Mouse (Mus musculus) left cerebral cortex, adult 9 months (tissue): ENCODE results near the gene Gm5592.
"Not testable (repeated sequence)": the region's sequence is repeated elsewhere in the genome, so short reads cannot be mapped to it uniquely, and the experiment has no call there.

Experiments
- DNase-seq, 2 experiments: peaks; one replicate each; pipeline ENCODE4 v3.0.0; 2022; ENCODE audit warnings: low spot score in 2 of 2

Gene Gm5592

GRCm38 (mm10) chr7:41153541-41153940 is at the start of gene Gm5592:
TSS of gene Gm5592 (plus strand) at chr7:41153841.
- not testable (repeated sequence) for DNase-seq

DNA sequence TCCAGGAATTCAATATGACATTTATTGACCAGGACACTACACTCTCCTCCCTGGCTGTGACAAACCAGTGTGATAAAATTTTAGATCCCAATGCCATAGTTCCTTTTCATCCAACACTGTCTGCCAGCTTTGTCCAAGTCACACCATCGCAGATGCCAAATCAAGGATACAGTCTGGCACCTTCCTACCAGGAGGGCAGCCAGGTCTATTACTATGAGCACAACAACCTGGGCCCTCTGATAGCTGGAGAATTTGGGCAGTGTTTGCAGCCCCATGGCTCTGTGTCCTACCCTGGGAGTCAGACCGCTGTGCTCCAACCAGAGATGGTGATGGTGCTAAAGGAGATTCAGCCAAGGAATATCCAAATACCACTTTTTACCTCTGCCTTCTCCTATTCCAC is 2.2 kb downstream of the Gm5592 start:
- not testable (repeated sequence) for DNase-seq

DNA sequence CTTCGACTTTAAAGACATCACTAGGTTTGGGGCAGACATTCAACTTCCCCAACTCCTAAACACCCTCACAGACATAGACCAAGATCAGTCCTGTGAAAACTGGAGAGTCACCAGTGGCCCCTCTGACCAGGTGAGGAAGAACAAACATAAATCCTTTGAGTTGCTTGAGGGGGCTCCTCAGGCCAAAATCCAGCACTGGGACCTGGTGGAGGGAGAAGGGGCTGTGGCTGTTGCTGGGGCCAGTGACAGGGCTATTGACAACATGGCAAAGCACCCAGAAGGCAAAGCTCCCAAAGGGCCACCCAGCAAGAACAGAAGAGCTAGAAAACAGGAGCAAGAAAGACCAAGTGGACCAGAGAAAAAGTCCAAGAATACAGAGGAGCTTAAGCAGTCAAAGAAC is 4.2 kb downstream of the Gm5592 start:
- not testable (repeated sequence) for DNase-seq

- DNase-seq, result not testable (repeated sequence)
These were observed 4.9 kb downstream of the Gm5592 start for GRCm38 (mm10) chr7:41158562-41158961.

GRCm38 (mm10) chr7:41193671-41194070 is 40.0 kb downstream of the Gm5592 start:
- DNase-seq, result no peak
